Mouse (Mus musculus) testis, postnatal 10 days (tissue): ENCODE results near the gene Atf7.
"Not testable (repeated sequence)": the region's sequence is repeated elsewhere in the genome, so short reads cannot be mapped to it uniquely, and the experiment has no call there.

Source experiments
- DNase-seq: peaks from one replicate; pipeline ENCODE4 v3.0.0; 2021; ENCODE audit warnings: low spot score

Gene Atf7

GRCm38 (mm10) chr15:102624970-102625686, at the start of gene Atf7, which contains the start of gene Gm28047:
Atf7 (minus strand) TSS chr15:102625464.
Gm28047 (minus strand) TSS chr15:102625067.
- DNase-seq, result peak; percentile 100

GRCm38 (mm10) chr15:102673548-102673947, 48.3 kb upstream of the Atf7 start:
- DNase-seq, result peak; percentile 61

GRCm38 (mm10) chr15:102672215-102673071, 47.2 kb upstream of the Atf7 start, which contains the start of gene Atp5g2:
Atp5g2 (minus strand) TSS chr15:102672352.
- peak; percentile 71 for DNase-seq

- peak; percentile 94 for DNase-seq
These were observed 46.5 kb upstream of the Atf7 start for GRCm38 (mm10) chr15:102671721-102672214.

GRCm38 (mm10) chr15:102670767-102671575, 45.7 kb upstream of the Atf7 start:
- DNase-seq, result peak; percentile 98

GRCm38 (mm10) chr15:102670281-102670680, 45.0 kb upstream of the Atf7 start:
- DNase-seq, result no peak

GRCm38 (mm10) chr15:102669571-102669970, 44.3 kb upstream of the Atf7 start:
- no peak for DNase-seq

- DNase-seq, result peak; percentile 75
These were observed 40.2 kb upstream of the Atf7 start for GRCm38 (mm10) chr15:102665494-102665893.

- no peak for DNase-seq
These were observed 38.6 kb upstream of the Atf7 start for GRCm38 (mm10) chr15:102663825-102664224.

GRCm38 (mm10) chr15:102662601-102663000, 37.3 kb upstream of the Atf7 start:
- DNase-seq, result not testable (repeated sequence)

- DNase-seq, result no peak
These were observed 32.7 kb upstream of the Atf7 start for GRCm38 (mm10) chr15:102657926-102658381.

GRCm38 (mm10) chr15:102656658-102657057, 31.4 kb upstream of the Atf7 start:
- peak; percentile 47 for DNase-seq

- not testable (repeated sequence) for DNase-seq
These were observed 26.8 kb upstream of the Atf7 start for GRCm38 (mm10) chr15:102651928-102652660.

- DNase-seq, result no peak
These were observed 25.8 kb upstream of the Atf7 start for GRCm38 (mm10) chr15:102651107-102651506.

GRCm38 (mm10) chr15:102635817-102636216, 10.6 kb upstream of the Atf7 start:
- DNase-seq, result no peak

GRCm38 (mm10) chr15:102634684-102635083, 9.4 kb upstream of the Atf7 start:
- no peak for DNase-seq

GRCm38 (mm10) chr15:102625687-102626055, 407 bp upstream of the Atf7 start:
- DNase-seq, result peak; percentile 68

GRCm38 (mm10) chr15:102624291-102624969, 834 bp downstream of the Atf7 start:
- peak; percentile 46 for DNase-seq

- DNase-seq, result no peak
These were observed 2.1 kb downstream of the Atf7 start for GRCm38 (mm10) chr15:102623121-102623520.

GRCm38 (mm10) chr15:102622536-102622935, 2.7 kb downstream of the Atf7 start:
- DNase-seq, result no peak
